Mouse (Mus musculus) stomach, embryonic 14.5 days (tissue): ENCODE measurements around the gene Usp21. TPM values are rescaled to one million over a fixed set of nuclear protein-coding genes. Genes with fewer than 3 reads are reported as not detected.
"Not testable (repeated sequence)": the region's sequence is repeated elsewhere in the genome, so short reads cannot be mapped to it uniquely, and the experiment has no call there.

Experiments used
- ATAC-seq: fragments of 200-750 bp; cut with Nextera tagmentation; 2 replicates; pipeline ENCODE4 v1.8.0; 2017; ENCODE audit warnings: low read depth, moderate TSS enrichment; ENCODE audit not compliant: insufficient number of reproducible peaks, insufficient read depth, low FRiP score
- H3K27ac ChIP-seq: fragments of 300-500 bp; sonication (generic); 2 replicates; pipeline ENCODE4 v1.5.1; 2014; ENCODE audit warnings: mild to moderate bottlenecking, low read length, moderate library complexity, mixed read lengths
- H3K27me3 ChIP-seq: fragments of 300-500 bp; sonication (generic); 2 replicates; pipeline ENCODE4 v1.6.1; 2014; ENCODE audit warnings: low read length, control low read depth, mixed read lengths; ENCODE audit not compliant: control insufficient read depth, insufficient read depth
- H3K36me3 ChIP-seq: fragments of 300-500 bp; sonication (generic); 2 replicates; pipeline ENCODE4 v1.6.1; 2014; ENCODE audit warnings: mild to moderate bottlenecking, control low read depth, low read length, moderate library complexity, mixed read lengths; ENCODE audit not compliant: control insufficient read depth, insufficient read depth
- H3K4me1 ChIP-seq: fragments of 300-500 bp; sonication (generic); 2 replicates; pipeline ENCODE4 v1.6.1; 2014; ENCODE audit warnings: low read length, control low read depth, mixed read lengths; ENCODE audit not compliant: control insufficient read depth, insufficient read depth
- H3K4me2 ChIP-seq: fragments of 300-500 bp; sonication (generic); replicated peaks from 2 replicates; pipeline ENCODE4 v1.6.1; 2014; ENCODE audit warnings: low read depth, low read length, control low read depth
- H3K4me3 ChIP-seq: fragments of 300-500 bp; sonication (generic); 2 replicates; pipeline ENCODE4 v1.5.1; 2014; ENCODE audit warnings: low read depth, low read length, control low read depth
- H3K9ac ChIP-seq: fragments of 300-500 bp; sonication (generic); replicated peaks from 2 replicates; pipeline ENCODE4 v1.6.1; 2014; ENCODE audit warnings: low read depth, mild to moderate bottlenecking, control low read depth, low read length, moderate library complexity, mixed read lengths
- H3K9me3 ChIP-seq: fragments of 300-500 bp; sonication (generic); 2 replicates; pipeline ENCODE4 v1.6.1; 2016; ENCODE audit warnings: low read depth, low read length, control low read depth; ENCODE audit not compliant: control insufficient read depth
- WGBS: fragments of 180-500 bp; shearing (Covaris S2); extraction: QIAGEN DNeasy Blood & Tissue Kit; methylation state at CpG from one replicate; pipeline ENCODE4 v1.1.7; 2014; 5-methylcytosine and 5-hydroxymethylcytosine counted together
- polyA plus RNA-seq: library from polyadenylated mRNA; unstranded; fragments of >200 nt; fragmentation: Nextera tagmentation; extraction: Ambion mirVana; gene quantifications from 2 replicates; pipeline ENCODE4 v1.2.1, GENCODE M21; 2014

The Usp21 gene
- polyA plus RNA-seq, 1 experiment from 2014 or later = 70.6 TPM

GRCm38 (mm10) chr1:171247453-171247841, 40.3 kb downstream of the Usp21 start:
- no peak for ATAC-seq
- Histone ChIP-seq H3K4me2 (peak overlapping the region; percentile 75), H3K4me1 (peaks cover 48% of the 10 kb centered on the region), H3K27me3 (no peaks in the 10 kb centered on the region), H3K4me3 (peak overlapping the region; percentile 74), H3K36me3 (peaks cover 17% of the 10 kb centered on the region), H3K27ac (peak overlapping the region; percentile 94), H3K9ac (peak overlapping the region; percentile 22; the same call in 1 of the 2 replicates), H3K9me3 (no peaks in the 10 kb centered on the region)
- 9% methylated on average over 13 of the region's 13 CpGs for WGBS

- peak; percentile 91 for ATAC-seq
- peak overlapping the region; percentile 86 for H3K9ac ChIP-seq
- peak overlapping the region; percentile 94 for H3K27ac ChIP-seq
- H3K9me3 ChIP-seq = no peaks in the 10 kb centered on the region
- peak overlapping the region; percentile 74 for H3K4me3 ChIP-seq
- under 1% methylated on average over 41 of the region's 41 CpGs for WGBS
- peak overlapping the region; percentile 75 for H3K4me2 ChIP-seq
- H3K4me1 ChIP-seq = peaks cover 43% of the 10 kb centered on the region
- no peaks in the 10 kb centered on the region for H3K27me3 ChIP-seq
- H3K36me3 ChIP-seq = peaks cover 20% of the 10 kb centered on the region
These were observed 40.9 kb downstream of the Usp21 start for GRCm38 (mm10) chr1:171246709-171247452.

- Histone ChIP-seq H3K27ac (no peak overlapping the region), H3K9ac (no peak overlapping the region), H3K4me1 (peaks cover 27% of the 10 kb centered on the region), H3K27me3 (no peaks in the 10 kb centered on the region), H3K9me3 (no peaks in the 10 kb centered on the region), H3K4me3 (no peak overlapping the region), H3K4me2 (no peak overlapping the region), H3K36me3 (peaks cover 35% of the 10 kb centered on the region)
- ATAC-seq = no peak
- WGBS = 77% methylated on average over 8 of the region's 8 CpGs
These were observed 42.4 kb downstream of the Usp21 start for GRCm38 (mm10) chr1:171245353-171245752.

GRCm38 (mm10) chr1:171241952-171242351, 45.8 kb downstream of the Usp21 start:
- not testable (repeated sequence) for H3K9me3 ChIP-seq, H3K9ac ChIP-seq, H3K4me1 ChIP-seq, H3K27me3 ChIP-seq, H3K4me2 ChIP-seq, H3K27ac ChIP-seq, ATAC-seq, H3K4me3 ChIP-seq
- H3K36me3 ChIP-seq = peaks cover 64% of the 10 kb centered on the region
- WGBS = 84% methylated on average over 12 of the region's 12 CpGs

GRCm38 (mm10) chr1:171240911-171241310, 46.9 kb downstream of the Usp21 start:
- Histone ChIP-seq H3K27ac (no peak overlapping the region), H3K9ac (no peak overlapping the region), H3K27me3 (no peaks in the 10 kb centered on the region), H3K4me3 (no peak overlapping the region), H3K4me1 (peaks cover under 1% of the 10 kb centered on the region; the same call in 1 of the 2 replicates), H3K9me3 (no peaks in the 10 kb centered on the region), H3K36me3 (peaks cover 73% of the 10 kb centered on the region), H3K4me2 (no peak overlapping the region)
- WGBS = 92% methylated on average over 10 of the region's 10 CpGs
- no peak for ATAC-seq

- ATAC-seq = no peak
- 71% methylated on average over 15 of the region's 15 CpGs for WGBS
These were observed 47.6 kb downstream of the Usp21 start for GRCm38 (mm10) chr1:171239992-171240744.

GRCm38 (mm10) chr1:171238463-171238862, 49.3 kb downstream of the Usp21 start:
- Histone ChIP-seq H3K4me1 (no peaks in the 10 kb centered on the region; the same call in 1 of the 2 replicates), H3K4me2 (no peak overlapping the region), H3K36me3 (peaks cover 90% of the 10 kb centered on the region), H3K9me3 (no peaks in the 10 kb centered on the region), H3K9ac (no peak overlapping the region), H3K4me3 (no peak overlapping the region), H3K27ac (no peak overlapping the region), H3K27me3 (no peaks in the 10 kb centered on the region)
- 66% methylated on average over 14 of the region's 14 CpGs for WGBS
- no peak for ATAC-seq

More at GRCm38 (mm10) chr1:171239992-171240744, 47.6 kb downstream of the Usp21 start:
- Histone ChIP-seq H3K27ac (no peak overlapping the region), H3K4me2 (no peak overlapping the region), H3K4me1 (no peaks in the 10 kb centered on the region; the same call in 1 of the 2 replicates), H3K4me3 (no peak overlapping the region), H3K9ac (no peak overlapping the region), H3K9me3 (no peaks in the 10 kb centered on the region), H3K36me3 (peaks cover 80% of the 10 kb centered on the region), H3K27me3 (no peaks in the 10 kb centered on the region)

GRCm38 (mm10) chr1:171237438-171237837, 50.4 kb downstream of the Usp21 start:
- no peak overlapping the region for H3K4me3 ChIP-seq
- H3K36me3 ChIP-seq = peaks cover 82% of the 10 kb centered on the region
- no peaks in the 10 kb centered on the region for H3K27me3 ChIP-seq
- ATAC-seq = no peak
- no peak overlapping the region for H3K27ac ChIP-seq
- no peak overlapping the region for H3K9ac ChIP-seq
- 54% methylated on average over 6 of the region's 6 CpGs for WGBS
- no peaks in the 10 kb centered on the region; the same call in 1 of the 2 replicates for H3K4me1 ChIP-seq
- H3K9me3 ChIP-seq = no peaks in the 10 kb centered on the region
- H3K4me2 ChIP-seq = no peak overlapping the region
